Mouse (Mus musculus) bone marrow macrophage, adult 2 months (primary cell): ENCODE results near the gene Tfap2b. TPM values are rescaled to one million over a fixed set of nuclear protein-coding genes. Genes with fewer than 3 reads are reported as not detected.

Experiments
- H3K27ac ChIP-seq: 2 replicates; pipeline ENCODE4 v1.5.1; 2012; ENCODE audit warnings: low read depth, low read length; ENCODE audit not compliant: insufficient read depth
- H3K4me1 ChIP-seq: 2 replicates; pipeline ENCODE4 v1.6.1; 2012; ENCODE audit warnings: low read length; ENCODE audit not compliant: control insufficient read depth, insufficient read depth
- H3K4me3 ChIP-seq: 2 replicates; pipeline ENCODE4 v1.5.1; 2012; ENCODE audit warnings: mild to moderate bottlenecking, low read length, moderate library complexity; ENCODE audit not compliant: insufficient read depth
- CTCF ChIP-seq: IDR thresholded peaks from 2 replicates; pipeline ENCODE4 v1.5.1; 2012; ENCODE audit warnings: low read depth, mild to moderate bottlenecking, low read length, moderate library complexity
- POLR2A ChIP-seq: IDR thresholded peaks from 2 replicates; pipeline ENCODE4 v1.6.1; 2012; ENCODE audit warnings: mild to moderate bottlenecking, low read depth, low read length, borderline replicate concordance
- polyA plus RNA-seq: library from polyadenylated mRNA; stranded (reverse); fragments of >200 nt; gene quantifications from 2 replicates; pipeline ENCODE4 v1.2.4, GENCODE M21; 2012; ENCODE audit not compliant: missing spikeins, insufficient read depth, insufficient read length

Gene Tfap2b
- polyA plus RNA-seq, 1 experiment: not detected

GRCm38 (mm10) chr1:19230926-19231573, 22.3 kb downstream of the Tfap2b start:
- no peak overlapping the region for H3K4me3 ChIP-seq
- TF ChIP-seq POLR2A (no peak), CTCF (no peak)
- no peaks in the 10 kb centered on the region for H3K4me1 ChIP-seq
- no peak overlapping the region for H3K27ac ChIP-seq

GRCm38 (mm10) chr1:19231574-19232080, 22.9 kb downstream of the Tfap2b start:
- TF ChIP-seq POLR2A (no peak), CTCF (no peak)
- H3K4me3 ChIP-seq: no peak overlapping the region
- H3K4me1 ChIP-seq: no peaks in the 10 kb centered on the region
- no peak overlapping the region for H3K27ac ChIP-seq

GRCm38 (mm10) chr1:19232743-19233142, 24.0 kb downstream of the Tfap2b start:
- no peaks in the 10 kb centered on the region for H3K4me1 ChIP-seq
- TF ChIP-seq POLR2A (no peak), CTCF (no peak)
- no peak overlapping the region for H3K27ac ChIP-seq
- no peak overlapping the region for H3K4me3 ChIP-seq

- Histone ChIP-seq H3K27ac (no peak overlapping the region), H3K4me3 (no peak overlapping the region), H3K4me1 (no peaks in the 10 kb centered on the region)
- TF ChIP-seq POLR2A: no peak
- TF ChIP-seq CTCF: no peak
Observed at GRCm38 (mm10) chr1:19233857-19234256, 25.1 kb downstream of the Tfap2b start.

GRCm38 (mm10) chr1:19234432-19235205, 25.9 kb downstream of the Tfap2b start:
- no peak overlapping the region for H3K4me3 ChIP-seq

GRCm38 (mm10) chr1:19236051-19236450, 27.3 kb downstream of the Tfap2b start:
- H3K4me3 ChIP-seq: no peak overlapping the region
- H3K4me1 ChIP-seq: no peaks in the 10 kb centered on the region
- TF ChIP-seq CTCF (no peak), POLR2A (no peak)
- no peak overlapping the region for H3K27ac ChIP-seq

More at GRCm38 (mm10) chr1:19234432-19235205, 25.9 kb downstream of the Tfap2b start:
- Histone ChIP-seq H3K4me1 (no peaks in the 10 kb centered on the region), H3K27ac (no peak overlapping the region)
- TF ChIP-seq POLR2A (no peak), CTCF (no peak)

GRCm38 (mm10) chr1:19236591-19236990, 27.9 kb downstream of the Tfap2b start:
- no peak overlapping the region for H3K4me3 ChIP-seq
- H3K27ac ChIP-seq: no peak overlapping the region
- no peaks in the 10 kb centered on the region for H3K4me1 ChIP-seq
- TF ChIP-seq CTCF (no peak), POLR2A (no peak)

GRCm38 (mm10) chr1:19237061-19237460, 28.3 kb downstream of the Tfap2b start:
- Histone ChIP-seq H3K27ac (no peak overlapping the region), H3K4me1 (no peaks in the 10 kb centered on the region), H3K4me3 (no peak overlapping the region)
- TF ChIP-seq POLR2A (no peak), CTCF (no peak)

GRCm38 (mm10) chr1:19237721-19238410, 29.2 kb downstream of the Tfap2b start:
- no peak for TF ChIP-seq POLR2A
- Histone ChIP-seq H3K4me3 (no peak overlapping the region), H3K27ac (no peak overlapping the region), H3K4me1 (no peaks in the 10 kb centered on the region)

GRCm38 (mm10) chr1:19240054-19240453, 31.3 kb downstream of the Tfap2b start:
- TF ChIP-seq POLR2A (no peak), CTCF (no peak)
- H3K4me1 ChIP-seq: no peaks in the 10 kb centered on the region
- H3K4me3 ChIP-seq: no peak overlapping the region
- H3K27ac ChIP-seq: no peak overlapping the region
